In the genomic region with DNA sequence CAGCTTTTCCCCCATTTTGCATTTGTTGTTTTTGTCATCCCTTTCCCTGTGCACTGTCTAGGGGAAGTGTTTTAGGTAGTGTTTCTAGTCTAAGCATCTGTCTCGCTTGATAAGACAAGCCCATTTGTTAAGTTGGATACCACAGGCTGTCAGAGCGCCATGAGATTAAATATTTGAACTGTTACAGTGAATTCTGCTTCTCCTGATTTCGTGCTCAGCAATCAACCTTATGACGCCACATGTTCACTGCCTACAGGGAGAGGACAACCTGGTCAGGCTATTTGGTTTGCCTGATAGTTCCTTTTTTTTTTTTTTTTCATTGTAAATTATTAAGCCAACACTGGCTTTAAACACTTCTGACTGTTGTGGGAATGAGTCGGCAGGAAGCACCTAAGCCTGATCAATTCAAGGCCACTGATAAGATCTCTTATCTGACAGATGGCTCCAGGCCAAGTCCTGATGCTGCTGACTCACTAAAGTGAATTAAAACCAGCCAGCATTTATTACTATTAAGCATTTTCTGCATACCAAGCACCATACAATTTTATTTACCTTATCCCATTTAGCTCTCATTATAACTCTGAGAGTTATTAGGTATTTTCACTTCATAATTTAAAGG, we compare ENCODE assay signal across 15 mouse cellular contexts.
A peak's percentile ranks its signal among the peaks of the same experiment; 100 is the strongest.
DNase-seq lines count a peak whose midpoint lies in the region; ATAC-seq and TF ChIP-seq lines count a peak whose summit lies in the region.
"Had no signal": no experiment of that assay in that cellular context is flagged by ENCODE, and none has a peak within 500 bp of the region (broad histone marks: within the 10 kb centered on the region; RNA-seq: fewer than 3 reads in every experiment).

No protein-coding gene starts in this region.

- no peak overlapping the region for H3K27ac ChIP-seq in liver, adult 2 months (replicated peaks; ENCODE audit: insufficient read depth, low read depth, low read length)
- no peak overlapping the region for H3K27ac ChIP-seq in stomach, embryonic 15.5 days
- H3K27ac ChIP-seq: embryonic facial prominence, embryonic 10.5 days; gastrocnemius, adult 2 months; heart, embryonic 13.5 days; hindbrain, embryonic 15.5 days; neural tube, embryonic 12.5 days had no signal

- no peaks in the 10 kb centered on the region for H3K4me1 ChIP-seq in liver, adult 2 months (ENCODE audit: control insufficient read depth, insufficient read depth, low read length)
- H3K4me1 ChIP-seq in stomach, embryonic 15.5 days = no peaks in the 10 kb centered on the region
- H3K4me1 ChIP-seq: embryonic facial prominence, embryonic 10.5 days; heart, embryonic 13.5 days; hindbrain, embryonic 15.5 days; neural tube, embryonic 12.5 days had no signal

- peak; percentile 19 for DNase-seq in MEL-GATA-1-ER (ENCODE audit: extremely low read depth, low read depth)
- DNase-seq in adrenal gland, postnatal 14 days = peak; percentile 33
- peak; percentile 95 for DNase-seq in liver, adult 2 months (ENCODE audit: extremely low read depth, low read depth, low spot score)
- DNase-seq in ovary, adult 18-20 months (ENCODE audit: low spot score) = no peak
- no peak for DNase-seq in heart, adult 18-20 months
- DNase-seq: gastrocnemius, adult 2 months; kidney, postnatal 10 days; lung, postnatal 10 days; midbrain, embryonic 14.5 days had no signal

- no peaks in the 10 kb centered on the region for H3K9me3 ChIP-seq in stomach, embryonic 15.5 days
- H3K9me3 ChIP-seq: embryonic facial prominence, embryonic 10.5 days; heart, embryonic 13.5 days; hindbrain, embryonic 15.5 days; neural tube, embryonic 12.5 days had no signal

- no peak overlapping the region for H3K9ac ChIP-seq in liver, adult 2 months (ENCODE audit: low read depth, low read length)
- no peak overlapping the region for H3K9ac ChIP-seq in stomach, embryonic 15.5 days
- H3K9ac ChIP-seq: heart, embryonic 13.5 days; hindbrain, embryonic 15.5 days; neural tube, embryonic 12.5 days had no signal

- no peak for TF ChIP-seq CTCF in liver, adult 2 months (IDR thresholded peaks at IDR 0.05; ENCODE audit: low read depth, low read length)

- 8% methylated on average over 5 of the region's 5 CpGs for WGBS in liver, adult 2 months
- WGBS in stomach, embryonic 15.5 days = 44% methylated on average over 5 of the region's 5 CpGs

- H3K4me2 ChIP-seq in stomach, embryonic 15.5 days = no peak overlapping the region
- H3K4me2 ChIP-seq: heart, embryonic 13.5 days; hindbrain, embryonic 15.5 days; neural tube, embryonic 12.5 days had no signal

- peak; percentile 78; the same call in 1 of the 2 replicates for ATAC-seq in stomach, embryonic 15.5 days (ENCODE audit: insufficient read depth, low FRiP score, low read depth)
- ATAC-seq in erythroblast, adult 5-6 weeks (replicated peaks; ENCODE audit: low FRiP score, poor library complexity, severe bottlenecking) = no peak

- no peaks in the 10 kb centered on the region for H3K36me3 ChIP-seq in liver, adult 2 months (ENCODE audit: control insufficient read depth, insufficient read depth, low read length)
- no peaks in the 10 kb centered on the region for H3K36me3 ChIP-seq in stomach, embryonic 15.5 days
- H3K36me3 ChIP-seq: embryonic facial prominence, embryonic 10.5 days; heart, embryonic 13.5 days; hindbrain, embryonic 15.5 days; neural tube, embryonic 12.5 days had no signal

- H3K4me3 ChIP-seq in liver, adult 2 months (ENCODE audit: insufficient read depth, low read depth, low read length) = no peak overlapping the region
- H3K4me3 ChIP-seq in stomach, embryonic 15.5 days (replicated peaks) = no peak overlapping the region
- H3K4me3 ChIP-seq: embryonic facial prominence, embryonic 10.5 days; gastrocnemius, adult 2 months; heart, embryonic 13.5 days; hindbrain, embryonic 15.5 days; neural tube, embryonic 12.5 days had no signal

- H3K27me3 ChIP-seq in liver, adult 2 months (ENCODE audit: control insufficient read depth, insufficient read depth, low read length) = no peaks in the 10 kb centered on the region
- no peaks in the 10 kb centered on the region for H3K27me3 ChIP-seq in stomach, embryonic 15.5 days (replicated peaks)
- H3K27me3 ChIP-seq: heart, embryonic 13.5 days; hindbrain, embryonic 15.5 days; neural tube, embryonic 12.5 days had no signal

- no peak for TF ChIP-seq POLR2A in liver, adult 2 months (IDR thresholded peaks at IDR 0.05; ENCODE audit: extremely low read depth, insufficient read depth, low read length)

- H3K79me2 ChIP-seq in liver, adult 2 months (ENCODE audit: control insufficient read depth, insufficient read depth, low read length) = no peaks in the 10 kb centered on the region

Comparison
In these comparisons a context has a peak if more than half of its experiments do, and no peak if none do; other contexts are left out.
1. DNase-seq: peak in MEL-GATA-1-ER (single experiment), adrenal gland, postnatal 14 days (single experiment) and liver, adult 2 months (single experiment); none in ovary, adult 18-20 months (single experiment) and heart, adult 18-20 months (0 of 2).